Mouse (Mus musculus): ENCODE data around the gene Arhgdib. TPM values are rescaled to one million over a fixed set of nuclear protein-coding genes. Genes with fewer than 3 reads are reported as not detected.
"Not testable (repeated sequence)": the region's sequence is repeated elsewhere in the genome, so short reads cannot be mapped to it uniquely, and the experiment has no call there.

The Arhgdib gene
- polyA plus RNA-seq, 1 experiment = 22.6 TPM

- Histone ChIP-seq H3K27me3 (ENCODE audit: control insufficient read depth, insufficient read depth, low read length) (no peaks in the 10 kb centered on the region), H3K27ac (ENCODE audit: insufficient read depth, low read depth, low read length) (no peak overlapping the region), H3K4me1 (ENCODE audit: control insufficient read depth, insufficient read depth, insufficient read length, low read length) (peaks cover 5% of the 10 kb centered on the region; the same call in 1 of the 2 replicates), H3K36me3 (ENCODE audit: control insufficient read depth, insufficient read depth, low read length) (no peaks in the 10 kb centered on the region), H3K4me3 (ENCODE audit: low read depth, low read length) (no peak overlapping the region)
- WGBS = 77% methylated on average over 7 of the region's 7 CpGs
- no peak for TF ChIP-seq CTCF (IDR thresholded peaks at IDR 0.05; ENCODE audit: extremely low read depth, insufficient read length, insufficient replicate concordance, low read depth, low read length)
- TF ChIP-seq POLR2A (IDR thresholded peaks at IDR 0.05; ENCODE audit: low read depth, low read length) = no peak
Observed at GRCm38 (mm10) chr6:136983201-136983600, 41.5 kb upstream of the Arhgdib start.

- Histone ChIP-seq H3K27me3 (ENCODE audit: control insufficient read depth, insufficient read depth, low read length) (no peaks in the 10 kb centered on the region), H3K4me1 (ENCODE audit: control insufficient read depth, insufficient read depth, insufficient read length, low read length) (peaks cover 5% of the 10 kb centered on the region; the same call in 1 of the 2 replicates), H3K4me3 (ENCODE audit: low read depth, low read length) (no peak overlapping the region), H3K27ac (ENCODE audit: insufficient read depth, low read depth, low read length) (no peak overlapping the region), H3K36me3 (ENCODE audit: control insufficient read depth, insufficient read depth, low read length) (no peaks in the 10 kb centered on the region)
- TF ChIP-seq CTCF (IDR thresholded peaks at IDR 0.05; ENCODE audit: extremely low read depth, insufficient read length, insufficient replicate concordance, low read depth, low read length) = no peak
- no peak for TF ChIP-seq POLR2A (IDR thresholded peaks at IDR 0.05; ENCODE audit: low read depth, low read length)
- WGBS = 32% methylated on average over 6 of the region's 6 CpGs
Observed at GRCm38 (mm10) chr6:136982581-136982980, 40.9 kb upstream of the Arhgdib start.

- Histone ChIP-seq H3K36me3 (ENCODE audit: control insufficient read depth, insufficient read depth, low read length) (no peaks in the 10 kb centered on the region), H3K27me3 (ENCODE audit: control insufficient read depth, insufficient read depth, low read length) (no peaks in the 10 kb centered on the region), H3K4me1 (ENCODE audit: control insufficient read depth, insufficient read depth, insufficient read length, low read length) (peaks cover 3% of the 10 kb centered on the region; the same call in 1 of the 2 replicates), H3K4me3 (ENCODE audit: low read depth, low read length) (no peak overlapping the region), H3K27ac (ENCODE audit: insufficient read depth, low read depth, low read length) (no peak overlapping the region)
- WGBS = 27% methylated on average over 3 of the region's 3 CpGs
- TF ChIP-seq CTCF (IDR thresholded peaks at IDR 0.05; ENCODE audit: extremely low read depth, insufficient read length, insufficient replicate concordance, low read depth, low read length) (peak; percentile 35; the same call in 1 of the 2 replicates), POLR2A (IDR thresholded peaks at IDR 0.05; ENCODE audit: low read depth, low read length) (no peak)
Observed at GRCm38 (mm10) chr6:136980331-136980746, 38.6 kb upstream of the Arhgdib start.

- 79% methylated on average over 23 of the region's 23 CpGs for WGBS
- TF ChIP-seq POLR2A (IDR thresholded peaks at IDR 0.05; ENCODE audit: low read depth, low read length) (no peak), CTCF (IDR thresholded peaks at IDR 0.05; ENCODE audit: extremely low read depth, insufficient read length, insufficient replicate concordance, low read depth, low read length) (no peak)
Observed at GRCm38 (mm10) chr6:136979274-136980082, 37.8 kb upstream of the Arhgdib start.

GRCm38 (mm10) chr6:136968877-136969276 is 27.2 kb upstream of the Arhgdib start:
- not testable (repeated sequence) for H3K4me1 ChIP-seq (ENCODE audit: control insufficient read depth, insufficient read depth, insufficient read length, low read length); H3K36me3 ChIP-seq (ENCODE audit: control insufficient read depth, insufficient read depth, low read length); H3K27ac ChIP-seq (ENCODE audit: insufficient read depth, low read depth, low read length); H3K27me3 ChIP-seq (ENCODE audit: control insufficient read depth, insufficient read depth, low read length); H3K4me3 ChIP-seq (ENCODE audit: low read depth, low read length)
- 25% methylated on average over 4 of the region's 4 CpGs for WGBS

More at GRCm38 (mm10) chr6:136979274-136980082, 37.8 kb upstream of the Arhgdib start:
- Histone ChIP-seq H3K27me3 (ENCODE audit: control insufficient read depth, insufficient read depth, low read length) (no peaks in the 10 kb centered on the region), H3K36me3 (ENCODE audit: control insufficient read depth, insufficient read depth, low read length) (no peaks in the 10 kb centered on the region), H3K27ac (ENCODE audit: insufficient read depth, low read depth, low read length) (no peak overlapping the region), H3K4me3 (ENCODE audit: low read depth, low read length) (0 out of 2 replicates have a peak overlapping the region, but pooled peaks have one; percentile 1), H3K4me1 (ENCODE audit: control insufficient read depth, insufficient read depth, insufficient read length, low read length) (peaks cover 3% of the 10 kb centered on the region; the same call in 1 of the 2 replicates)

GRCm38 (mm10) chr6:136967466-136967865 is 25.8 kb upstream of the Arhgdib start:
- 77% methylated on average over 4 of the region's 4 CpGs for WGBS
- TF ChIP-seq CTCF (IDR thresholded peaks at IDR 0.05; ENCODE audit: extremely low read depth, insufficient read length, insufficient replicate concordance, low read depth, low read length) (no peak), POLR2A (IDR thresholded peaks at IDR 0.05; ENCODE audit: low read depth, low read length) (no peak)
- H3K27ac ChIP-seq (ENCODE audit: insufficient read depth, low read depth, low read length) = no peak overlapping the region
- no peaks in the 10 kb centered on the region for H3K27me3 ChIP-seq (ENCODE audit: control insufficient read depth, insufficient read depth, low read length)
- H3K36me3 ChIP-seq (ENCODE audit: control insufficient read depth, insufficient read depth, low read length) = no peaks in the 10 kb centered on the region
- H3K4me3 ChIP-seq (ENCODE audit: low read depth, low read length) = no peak overlapping the region
- no peaks in the 10 kb centered on the region for H3K4me1 ChIP-seq (ENCODE audit: control insufficient read depth, insufficient read depth, insufficient read length, low read length)

- Histone ChIP-seq H3K27me3 (ENCODE audit: control insufficient read depth, insufficient read depth, low read length) (no peaks in the 10 kb centered on the region), H3K36me3 (ENCODE audit: control insufficient read depth, insufficient read depth, low read length) (no peaks in the 10 kb centered on the region), H3K4me3 (ENCODE audit: low read depth, low read length) (no peak overlapping the region), H3K27ac (ENCODE audit: insufficient read depth, low read depth, low read length) (no peak overlapping the region), H3K4me1 (ENCODE audit: control insufficient read depth, insufficient read depth, insufficient read length, low read length) (no peaks in the 10 kb centered on the region)
- WGBS = 77% methylated on average over 10 of the region's 10 CpGs
- TF ChIP-seq CTCF (IDR thresholded peaks at IDR 0.05; ENCODE audit: extremely low read depth, insufficient read length, insufficient replicate concordance, low read depth, low read length) = no peak
- no peak for TF ChIP-seq POLR2A (IDR thresholded peaks at IDR 0.05; ENCODE audit: low read depth, low read length)
Observed at GRCm38 (mm10) chr6:136965912-136966311, 24.2 kb upstream of the Arhgdib start.
